Mouse (Mus musculus) gastrocnemius, adult 2 months (tissue): Measurements from ENCODE around the gene Wscd2. TPM values are rescaled to one million over a fixed set of nuclear protein-coding genes. Genes with fewer than 3 reads are reported as not detected.
A peak's percentile ranks its signal among the peaks of the same experiment; 100 is the strongest.

ENCODE experiments used
- DNase-seq: peaks from one replicate; pipeline ENCODE4 v3.0.0; 2022
- H3K27ac ChIP-seq: fragments of 200-600 bp; 2 replicates; pipeline ENCODE4 v1.8.1; 2022; ENCODE audit warnings: mild to moderate bottlenecking
- H3K4me3 ChIP-seq: fragments of 200-600 bp; 2 replicates; pipeline ENCODE4 v1.8.1; 2022; ENCODE audit warnings: mild to moderate bottlenecking, moderate library complexity
- CTCF ChIP-seq: fragments of 200-600 bp; IDR thresholded peaks from 2 replicates; pipeline ENCODE4 v1.8.1; 2022; ENCODE audit warnings: antibody characterized with exemption, mild to moderate bottlenecking, moderate library complexity
- intact Hi-C: fragments of 180-260 bp; cut with DNase I; formaldehyde crosslinking; loops from one replicate; pipeline ENCODE4 v1.15.1; 2025
- total RNA-seq, 2 experiments: library from RNA; stranded (reverse); gene quantifications; 2 replicates each; pipeline ENCODE4 v1.2.3; 2021

The Wscd2 gene
- total RNA-seq, 2 experiments from 2014 or later: 0.08 to 0.36 TPM

DNA sequence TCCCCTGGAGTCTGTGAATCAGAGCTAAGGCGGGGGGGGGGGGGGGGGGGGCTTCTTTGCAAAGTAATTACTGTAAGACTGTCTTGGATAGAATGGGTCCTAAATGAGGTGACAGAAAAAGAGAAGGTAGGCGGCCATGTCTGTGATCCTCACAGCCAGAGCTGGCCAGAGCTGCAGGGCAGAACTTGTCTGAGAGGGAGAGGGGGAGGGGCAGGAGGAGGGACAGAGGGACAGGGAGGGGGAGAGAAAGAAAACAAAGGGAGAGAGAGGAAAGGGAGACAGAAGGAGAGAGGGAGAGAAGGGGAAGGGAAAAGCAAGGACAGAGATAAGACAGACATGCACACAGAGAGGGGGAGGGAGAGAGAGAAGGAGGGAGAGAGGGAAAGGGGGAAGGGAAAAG is 132.9 kb downstream of the Wscd2 start:
- Histone ChIP-seq H3K27ac (no peak overlapping the region), H3K4me3 (no peak overlapping the region)
- no peak for DNase-seq
- TF ChIP-seq CTCF: no peak
- intact Hi-C loops: no loop called here

DNA sequence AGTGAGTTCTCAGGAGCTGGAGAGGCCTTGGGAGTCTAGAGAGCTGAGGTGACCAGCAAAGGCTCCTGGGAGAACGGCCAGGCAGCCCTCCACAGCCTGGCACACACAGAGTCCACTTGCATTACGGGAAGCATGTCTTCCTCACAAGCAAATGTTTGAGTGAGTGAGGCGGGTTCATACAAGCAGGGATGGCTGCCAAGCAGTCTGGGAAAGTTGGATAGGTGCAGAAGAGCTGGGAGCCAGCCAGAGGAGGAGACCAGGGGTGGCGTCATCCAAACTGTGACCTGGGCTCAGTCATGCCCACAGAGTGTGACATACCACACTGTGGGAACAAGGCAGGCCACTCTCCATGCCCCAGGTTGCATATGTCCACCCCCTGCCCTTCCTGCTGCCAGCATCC is 134.9 kb downstream of the Wscd2 start:
- DNase-seq: no peak
- H3K4me3 ChIP-seq: no peak overlapping the region
- no peak for TF ChIP-seq CTCF
- no peak overlapping the region for H3K27ac ChIP-seq
- intact Hi-C loops: no loop called here

DNA sequence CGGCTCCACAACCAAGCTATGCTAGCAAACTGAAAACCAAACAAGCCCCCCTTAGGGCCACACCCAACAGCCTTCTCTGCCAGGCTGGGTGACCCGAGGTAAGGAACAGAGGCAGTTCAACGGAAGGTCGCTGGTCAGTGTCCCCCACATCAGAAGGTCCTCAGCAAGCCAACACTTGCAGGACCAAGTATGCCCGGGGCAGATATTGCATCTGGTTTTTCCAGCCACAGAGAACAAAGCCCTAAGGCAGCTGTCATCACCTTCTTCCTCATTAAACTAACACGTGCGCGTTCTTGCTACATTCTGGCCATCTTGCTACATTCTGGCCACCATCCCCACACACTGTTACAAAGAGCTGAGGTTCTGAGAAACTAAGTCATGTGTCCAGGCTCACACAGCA is 136.2 kb downstream of the Wscd2 start:
- Histone ChIP-seq H3K27ac (no peak overlapping the region), H3K4me3 (no peak overlapping the region)
- DNase-seq: no peak
- no peak for TF ChIP-seq CTCF
- intact Hi-C loops: no loop called here

DNA sequence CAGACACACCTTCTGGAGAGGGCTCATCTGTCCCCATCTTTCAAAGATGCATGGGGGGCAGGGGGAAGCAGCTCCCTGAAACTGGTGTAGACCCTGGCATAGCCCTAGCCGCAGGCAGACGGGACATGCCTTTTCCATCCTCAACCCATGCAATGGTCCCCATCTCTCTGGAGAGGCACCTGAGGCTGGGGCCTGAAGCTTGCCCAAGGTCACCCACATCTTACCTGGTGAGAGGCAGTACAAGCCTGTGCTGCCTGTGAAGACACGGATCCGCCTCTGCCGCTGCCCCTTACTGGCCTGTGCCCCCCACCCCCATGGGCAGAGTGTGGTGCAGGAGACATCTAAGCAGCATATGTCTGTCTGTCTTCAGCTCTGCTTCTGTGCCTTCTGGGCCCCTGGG is 136.9 kb downstream of the Wscd2 start:
- TF ChIP-seq CTCF: no peak
- intact Hi-C loops: no loop called here
- H3K27ac ChIP-seq: no peak overlapping the region
- H3K4me3 ChIP-seq: no peak overlapping the region
- no peak for DNase-seq

DNA sequence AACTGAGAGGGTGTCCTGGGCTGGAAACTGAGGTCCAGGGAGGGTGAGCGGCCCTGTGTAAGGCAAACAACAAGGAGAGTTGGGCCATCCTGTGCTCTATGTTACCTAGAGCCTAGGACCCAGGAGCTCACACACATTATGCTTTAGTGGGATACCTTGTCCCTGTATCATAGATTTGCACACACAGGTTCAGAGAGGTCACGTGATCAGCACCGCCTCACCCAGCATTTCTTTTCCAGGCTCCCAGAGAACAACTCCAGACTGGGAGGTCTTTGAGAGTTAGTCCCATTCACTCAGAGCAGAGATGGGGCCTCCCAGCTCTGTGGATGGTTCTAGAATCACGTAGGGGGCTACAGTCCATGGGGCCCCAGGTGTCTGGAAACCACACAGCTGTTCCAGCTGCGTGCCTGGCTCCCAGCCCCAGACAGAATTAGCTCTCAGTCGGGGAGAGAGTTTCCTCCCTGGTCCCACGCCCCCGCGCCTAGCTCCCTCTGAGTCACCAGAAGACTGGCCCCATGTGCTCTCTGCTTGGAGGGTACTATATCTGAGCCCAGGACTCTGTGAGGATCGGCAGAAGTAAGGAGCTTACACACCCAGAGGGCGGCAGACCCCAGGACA is 137.8 kb downstream of the Wscd2 start:
- intact Hi-C loops: no loop called here
- DNase-seq: peak; percentile 75
- no peak for TF ChIP-seq CTCF
- peak overlapping the region; percentile 49; the same call in 1 of the 2 replicates for H3K27ac ChIP-seq
- no peak overlapping the region for H3K4me3 ChIP-seq

DNA sequence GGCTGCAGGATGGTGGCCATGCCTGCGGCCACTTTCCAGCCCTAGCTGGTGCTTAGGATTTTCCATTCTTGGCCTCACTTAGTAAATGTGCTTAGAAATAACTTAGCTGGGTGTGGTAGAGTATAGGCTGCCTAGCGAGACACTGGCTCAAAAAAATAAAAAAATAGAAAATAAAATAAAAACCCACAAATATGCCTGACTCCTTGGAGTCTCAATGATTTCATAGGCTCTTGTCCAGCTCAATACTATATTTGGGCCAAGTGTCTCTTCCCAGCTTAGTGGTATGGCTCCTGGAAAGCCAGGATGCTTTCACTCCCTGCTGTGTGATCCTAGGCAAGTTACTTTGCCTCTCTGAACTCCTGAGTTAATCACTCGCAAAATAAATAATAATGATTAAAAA is 139.1 kb downstream of the Wscd2 start:
- H3K27ac ChIP-seq: peak overlapping the region; percentile 49
- no peak overlapping the region for H3K4me3 ChIP-seq
- no peak for TF ChIP-seq CTCF
- DNase-seq: no peak
- intact Hi-C loops: no loop called here

DNA sequence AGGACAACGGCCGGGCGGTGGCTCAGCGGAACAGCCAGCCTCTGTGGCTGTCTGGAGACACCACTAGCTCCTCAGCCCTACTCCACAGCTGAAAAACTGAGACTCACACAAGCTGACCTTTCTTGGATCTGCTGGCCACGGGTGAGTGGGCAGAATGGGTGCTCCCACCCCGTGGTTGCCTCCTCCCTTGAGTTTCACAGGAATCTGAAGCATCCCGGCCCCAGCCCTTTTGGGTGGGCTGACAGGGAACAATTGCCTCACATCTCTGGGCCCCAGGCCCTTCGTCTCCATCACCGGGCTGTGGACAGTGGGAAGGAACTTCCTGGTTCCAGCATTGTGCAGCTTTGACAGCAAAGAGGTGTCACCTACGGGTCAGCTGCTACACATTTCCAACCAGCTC is 140.0 kb downstream of the Wscd2 start:
- no peak overlapping the region for H3K4me3 ChIP-seq
- intact Hi-C loops: no loop called here
- H3K27ac ChIP-seq: peak overlapping the region; percentile 49
- TF ChIP-seq CTCF: no peak
- DNase-seq: no peak

DNA sequence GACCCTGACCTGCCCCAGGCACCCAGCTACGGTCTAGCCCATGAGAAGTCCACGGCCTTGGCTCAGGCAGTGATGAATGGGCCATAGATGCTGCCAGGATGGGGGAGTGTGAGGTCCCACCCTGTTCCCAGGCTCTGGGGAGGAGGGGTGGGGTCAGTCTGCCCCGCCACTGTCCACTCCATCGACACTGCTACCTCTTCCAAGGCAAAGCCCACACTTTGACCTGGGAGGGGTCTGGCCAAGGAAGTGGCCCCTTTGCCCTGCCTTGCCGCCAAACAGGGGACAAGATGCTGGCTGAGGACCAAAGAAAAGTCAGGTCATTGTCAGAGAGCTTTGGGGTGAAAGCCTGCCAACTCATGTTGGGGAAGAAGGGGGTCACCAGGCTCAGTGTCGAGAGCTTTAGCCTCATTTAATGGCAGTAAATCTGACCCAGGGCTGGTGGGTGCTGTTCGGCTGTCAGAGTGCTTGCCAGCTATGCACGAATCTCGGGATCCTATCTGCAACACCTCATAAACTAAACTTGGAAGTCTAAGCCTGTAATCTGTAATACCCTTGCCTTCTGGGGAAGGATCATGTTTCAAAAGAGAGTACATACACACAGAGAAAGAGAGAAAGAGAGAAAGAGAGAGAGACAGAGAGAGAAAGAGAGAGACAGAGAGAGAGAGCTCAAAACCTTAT is 143.0 kb downstream of the Wscd2 start:
- DNase-seq: peak; percentile 63
- no peak for TF ChIP-seq CTCF
- Histone ChIP-seq H3K27ac (peak overlapping the region; percentile 67), H3K4me3 (peak overlapping the region; percentile 17; the same call in 1 of the 2 replicates)
- intact Hi-C loops: no loop called here

DNA sequence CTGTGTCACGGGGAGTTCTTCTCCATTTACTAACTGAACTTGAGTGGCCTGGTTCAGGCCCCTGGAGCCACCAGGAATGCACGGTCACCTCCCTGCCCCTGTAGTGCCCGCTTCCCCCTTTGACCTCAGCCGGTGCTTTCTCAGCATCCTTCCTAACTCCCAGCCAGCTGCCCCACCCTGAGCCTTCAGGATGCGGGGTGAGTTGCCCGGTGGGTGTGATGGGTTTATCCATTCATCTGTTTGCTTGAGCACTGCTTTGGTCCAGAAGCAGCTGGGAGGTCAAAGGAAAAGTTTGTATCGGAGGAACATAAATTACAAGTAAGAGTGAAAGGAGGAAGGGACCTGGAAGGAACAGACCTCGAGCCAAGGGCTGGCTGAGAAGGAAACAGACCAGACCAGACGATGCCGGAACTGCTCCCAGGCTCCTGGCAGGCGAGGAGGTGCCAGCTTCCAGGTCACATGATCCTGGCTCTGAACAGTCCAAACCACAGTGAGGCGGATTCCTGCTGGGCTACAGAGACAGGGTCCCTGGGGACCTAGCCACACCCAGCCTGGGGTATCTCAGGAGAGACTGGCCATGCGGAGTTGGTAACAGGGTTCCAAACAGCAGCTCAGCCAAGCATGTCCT is 144.0 kb downstream of the Wscd2 start:
- Histone ChIP-seq H3K4me3 (peak overlapping the region; percentile 38), H3K27ac (peak overlapping the region; percentile 67)
- intact Hi-C loops: no loop called here
- peak; percentile 82 for DNase-seq
- no peak for TF ChIP-seq CTCF

DNA sequence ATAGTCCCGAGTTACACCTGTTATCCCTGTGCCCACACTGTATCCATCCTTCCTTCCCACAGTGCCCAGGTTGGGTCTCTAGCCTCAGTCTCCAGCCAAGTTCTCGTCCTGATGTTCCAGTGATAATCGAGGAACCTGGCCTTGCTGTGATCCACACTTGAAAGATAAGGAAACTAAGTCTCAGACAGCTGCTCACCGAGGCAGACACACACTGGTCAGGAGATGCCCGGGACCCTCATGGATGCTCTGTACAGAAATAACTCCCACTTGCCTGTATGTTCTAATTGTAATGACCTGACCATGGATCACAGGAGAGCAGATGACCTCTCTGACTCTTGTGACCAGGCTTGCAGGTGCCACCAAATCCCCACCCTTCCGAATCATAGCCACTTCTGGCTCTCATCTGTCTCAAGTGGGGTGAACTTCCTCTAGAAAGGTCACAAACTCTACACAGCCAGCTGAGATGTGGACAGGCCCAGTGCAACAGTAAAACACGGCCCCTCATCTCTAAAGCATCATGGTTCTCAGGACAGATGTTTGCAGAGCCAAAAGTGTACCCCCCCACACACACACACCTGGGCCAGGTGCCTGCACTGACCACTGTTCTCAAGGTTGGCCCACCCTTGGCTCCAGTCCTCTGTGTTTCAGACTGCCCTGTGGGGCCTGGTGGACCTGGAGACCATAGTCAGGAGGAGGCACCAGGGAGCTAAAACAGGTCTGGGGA is 144.9 kb downstream of the Wscd2 start:
- intact Hi-C loops: no loop called here
- TF ChIP-seq CTCF: no peak
- Histone ChIP-seq H3K4me3 (peak overlapping the region; percentile 38), H3K27ac (peak overlapping the region; percentile 67)
- DNase-seq: peak; percentile 16

DNA sequence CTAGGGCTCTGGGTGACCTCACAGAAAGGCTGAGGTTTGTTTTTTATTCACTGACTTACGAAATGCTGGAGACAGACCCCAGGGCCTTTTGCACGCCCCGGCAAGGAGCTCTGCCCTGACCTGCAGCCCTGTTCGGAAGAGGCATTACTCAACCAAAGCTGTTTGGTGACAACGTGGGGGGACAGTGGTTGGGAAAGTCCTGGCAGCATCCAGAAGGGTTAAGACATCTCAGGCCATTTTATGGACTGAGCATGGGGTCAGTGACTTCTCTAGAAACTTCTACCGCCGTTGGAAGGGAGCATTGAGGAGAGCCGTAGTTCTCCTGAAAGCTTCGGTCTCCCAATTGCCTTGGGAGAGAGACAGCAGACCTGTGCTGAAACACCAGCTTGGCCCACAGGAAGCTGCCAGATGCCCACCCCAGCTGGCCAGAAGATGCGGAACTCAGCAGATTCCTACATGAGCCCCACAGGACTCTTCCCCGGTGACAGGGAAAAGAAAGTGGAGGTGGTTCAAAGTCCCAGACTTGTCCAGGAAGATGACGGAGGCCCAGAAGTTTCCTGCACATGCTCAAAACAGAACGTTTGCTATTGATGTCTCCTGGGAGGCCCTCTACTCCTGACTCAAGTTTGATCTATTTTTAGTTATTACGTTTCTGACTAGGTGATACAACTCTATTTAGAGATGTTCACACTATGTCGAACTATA is 145.9 kb downstream of the Wscd2 start:
- peak overlapping the region; percentile 67 for H3K27ac ChIP-seq
- peak; percentile 31 for DNase-seq
- no peak for TF ChIP-seq CTCF
- intact Hi-C loops: no loop called here
- H3K4me3 ChIP-seq: peak overlapping the region; percentile 13; the same call in 1 of the 2 replicates

DNA sequence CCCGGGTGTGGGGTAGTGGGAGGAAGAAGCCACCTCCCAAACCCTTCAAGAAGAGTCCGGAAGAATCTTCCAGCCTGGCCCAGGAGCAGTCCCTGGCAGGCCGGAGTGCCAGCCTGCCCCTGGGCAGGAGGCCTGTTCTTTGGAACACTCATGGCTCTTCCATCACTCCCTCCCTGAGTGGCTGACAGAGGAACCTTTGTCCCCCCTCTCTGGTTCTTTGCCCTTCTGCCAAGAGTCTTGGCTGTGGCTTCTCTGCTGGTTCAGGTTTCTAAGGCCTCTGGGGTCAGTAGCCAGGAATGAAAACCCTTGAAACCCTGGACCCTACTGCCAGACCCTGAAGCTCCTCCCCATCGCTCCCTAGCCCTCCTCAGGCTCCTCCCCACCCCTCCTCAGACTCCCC is 147.5 kb downstream of the Wscd2 start:
- intact Hi-C loops: no loop called here
- H3K27ac ChIP-seq: peak overlapping the region; percentile 51
- no peak for TF ChIP-seq CTCF
- DNase-seq: peak; percentile 43
- H3K4me3 ChIP-seq: no peak overlapping the region; the same call in 1 of the 2 replicates
